Mouse (Mus musculus): Measurements from ENCODE around the gene Ttc3. TPM values are rescaled to one million over a fixed set of nuclear protein-coding genes. Genes with fewer than 3 reads are reported as not detected.

The Ttc3 gene
- polyA plus RNA-seq, 2 experiments: 9.2 to 20.3 TPM

DNA sequence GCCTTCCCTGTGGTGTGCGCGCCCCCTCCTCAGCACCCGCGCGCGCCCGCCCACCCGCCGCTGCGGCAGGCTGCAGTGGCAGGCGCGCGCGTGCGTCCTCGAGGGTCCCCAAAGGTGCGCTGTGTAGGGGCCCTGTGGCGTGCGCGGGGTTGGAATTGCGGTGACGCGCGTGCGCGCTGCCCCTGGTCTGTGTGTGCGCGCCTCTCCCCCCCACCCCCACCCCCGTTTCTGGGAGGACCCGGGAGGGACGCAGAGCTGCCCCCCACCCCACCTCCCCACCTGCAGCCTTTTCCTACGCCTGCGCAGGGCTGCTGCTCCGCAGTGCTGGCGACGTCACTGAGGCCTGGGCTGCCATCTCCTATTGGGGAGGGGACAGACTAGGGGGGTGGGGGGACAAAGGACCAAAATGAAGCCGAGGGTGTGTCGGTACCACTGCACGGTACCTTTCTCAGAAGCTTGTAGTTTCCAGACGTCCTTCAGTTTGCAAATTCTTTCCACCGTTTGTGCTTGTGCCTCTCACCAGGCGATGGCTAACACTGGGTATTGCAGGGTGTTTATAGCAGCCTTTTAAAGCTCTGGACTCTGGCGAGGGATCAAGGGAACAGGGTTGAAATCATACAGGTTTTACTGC, 998 bp downstream of the Ttc3 start, which contains the start of gene Pigp:
Gene Pigp (minus strand): TSS at position 542 of the 631 bp plus-strand sequence.
- peak; percentile 58 for ATAC-seq (ENCODE audit: insufficient read depth)
- H3K27me3 ChIP-seq (ENCODE audit: control insufficient read depth, insufficient read depth, low read length): no peaks in the 10 kb centered on the region
- peaks cover 6 to 7% of the 10 kb centered on the region in 2 experiments; a peak in 2 of 4 replicates for H3K4me1 ChIP-seq (replicated peaks; ENCODE audit: control insufficient read depth in 2 of 2, insufficient read depth in 2 of 2, low read length in 1 of 2)
- no peak within 1 kb of the TSS; the same call in 1 of the 2 replicates for H3K27ac ChIP-seq
- no peaks in the 10 kb centered on the region for H3K36me3 ChIP-seq (replicated peaks; ENCODE audit: control insufficient read depth, insufficient read depth, low read depth)
- under 1% methylated on average over 43 of the region's 43 CpGs for WGBS (ENCODE audit: insufficient replicate concordance)
- peak; percentile 38 for TF ChIP-seq CTCF (IDR thresholded peaks at IDR 0.05; ENCODE audit: low read depth)
- no peak for TF ChIP-seq EP300 (IDR thresholded peaks at IDR 0.05; ENCODE audit: low read depth)
- DNase-seq (ENCODE audit: low read depth in 3 of 3, low spot score in 3 of 3): peak in 1 of 3 experiments; percentile 24
- H3K4me3 ChIP-seq (ENCODE audit: insufficient read depth in 1 of 2, low read depth in 2 of 2, low read length in 2 of 2): peak within 1 kb of the TSS; percentile 85 to 89
- H3K9me3 ChIP-seq (ENCODE audit: control insufficient read depth, low read length): no peaks in the 10 kb centered on the region
- H3K9ac ChIP-seq (replicated peaks): peak within 1 kb of the TSS; percentile 60
- peak within 1 kb of the TSS; percentile 82 for H3K4me2 ChIP-seq (ENCODE audit: low read depth)

DNA sequence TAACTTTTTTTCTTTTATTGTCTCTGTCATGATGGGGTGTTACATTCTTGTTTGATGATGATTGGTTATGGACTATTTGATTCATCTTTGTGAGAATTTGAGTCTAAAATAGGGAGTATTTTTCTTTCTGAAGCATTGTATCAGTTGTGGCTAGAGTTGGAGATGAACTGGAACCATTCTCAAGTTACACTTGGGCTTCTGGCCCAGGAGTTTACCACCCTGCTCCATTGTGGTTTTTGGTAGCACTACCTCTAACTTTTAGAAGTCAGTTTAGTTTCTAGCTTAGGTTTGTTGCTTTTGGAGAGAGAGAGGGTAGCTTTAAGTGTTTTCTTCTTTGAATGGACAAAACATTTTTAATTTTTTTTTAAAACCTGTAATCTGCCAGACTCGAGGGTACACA, 9.0 kb downstream of the Ttc3 start:
- no peak for TF ChIP-seq CTCF (IDR thresholded peaks at IDR 0.05; ENCODE audit: low read depth)
- no peak for TF ChIP-seq EP300 (IDR thresholded peaks at IDR 0.05; ENCODE audit: low read depth)
- DNase-seq (ENCODE audit: low read depth in 3 of 3, low spot score in 3 of 3): no peak
- Histone ChIP-seq H3K36me3 (replicated peaks; ENCODE audit: control insufficient read depth, insufficient read depth, low read depth) (no peaks in the 10 kb centered on the region), H3K4me3 (ENCODE audit: insufficient read depth in 1 of 2, low read depth in 2 of 2, low read length in 2 of 2) (no peak overlapping the region), H3K27me3 (ENCODE audit: control insufficient read depth, insufficient read depth, low read length) (no peaks in the 10 kb centered on the region), H3K27ac (no peak overlapping the region), H3K9ac (replicated peaks) (no peak overlapping the region), H3K4me1 (replicated peaks; ENCODE audit: control insufficient read depth in 2 of 2, insufficient read depth in 2 of 2, low read length in 1 of 2) (no peaks in the 10 kb centered on the region; a peak in 2 of 4 replicates), H3K4me2 (ENCODE audit: low read depth) (no peak overlapping the region), H3K9me3 (ENCODE audit: control insufficient read depth, low read length) (no peaks in the 10 kb centered on the region)
- 42% methylated on average over 1 of the region's 1 CpGs for WGBS (ENCODE audit: insufficient replicate concordance)
- no peak for ATAC-seq (ENCODE audit: insufficient read depth)

DNA sequence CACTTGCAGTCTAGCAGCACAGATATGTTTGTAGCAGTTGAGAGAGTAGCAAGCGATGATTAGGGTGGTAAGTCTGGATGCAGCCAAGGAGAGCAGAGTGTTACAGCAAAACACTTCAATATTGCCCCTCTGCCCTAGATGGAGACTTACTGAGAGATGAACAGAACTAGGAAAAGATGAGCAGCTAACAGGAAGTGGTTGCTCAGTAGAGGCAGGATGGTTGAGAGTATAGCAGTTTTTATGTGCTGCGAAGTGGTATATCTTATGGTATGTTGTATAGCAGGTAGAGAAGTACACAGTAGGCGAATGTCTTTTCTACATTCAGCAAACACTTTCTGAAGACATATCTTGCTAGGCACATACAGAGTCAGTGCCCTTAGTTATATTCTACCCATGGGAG, 12.9 kb downstream of the Ttc3 start:
- no peaks in the 10 kb centered on the region for H3K9me3 ChIP-seq (ENCODE audit: control insufficient read depth, low read length)
- DNase-seq (ENCODE audit: low read depth in 3 of 3, low spot score in 3 of 3): no peak
- no peaks in the 10 kb centered on the region for H3K36me3 ChIP-seq (replicated peaks; ENCODE audit: control insufficient read depth, insufficient read depth, low read depth)
- no peak overlapping the region for H3K27ac ChIP-seq
- no peak overlapping the region for H3K4me2 ChIP-seq (ENCODE audit: low read depth)
- no peak overlapping the region for H3K9ac ChIP-seq (replicated peaks)
- TF ChIP-seq CTCF (IDR thresholded peaks at IDR 0.05; ENCODE audit: low read depth) (no peak), EP300 (IDR thresholded peaks at IDR 0.05; ENCODE audit: low read depth) (no peak)
- no peaks in the 10 kb centered on the region for H3K27me3 ChIP-seq (ENCODE audit: control insufficient read depth, insufficient read depth, low read length)
- H3K4me3 ChIP-seq (ENCODE audit: insufficient read depth in 1 of 2, low read depth in 2 of 2, low read length in 2 of 2): no peak overlapping the region
- no peak for ATAC-seq (ENCODE audit: insufficient read depth)
- no peaks in the 10 kb centered on the region; a peak in 1 of 4 replicates for H3K4me1 ChIP-seq (replicated peaks; ENCODE audit: control insufficient read depth in 2 of 2, insufficient read depth in 2 of 2, low read length in 1 of 2)
- 72% methylated on average over 3 of the region's 3 CpGs for WGBS (ENCODE audit: insufficient replicate concordance)

DNA sequence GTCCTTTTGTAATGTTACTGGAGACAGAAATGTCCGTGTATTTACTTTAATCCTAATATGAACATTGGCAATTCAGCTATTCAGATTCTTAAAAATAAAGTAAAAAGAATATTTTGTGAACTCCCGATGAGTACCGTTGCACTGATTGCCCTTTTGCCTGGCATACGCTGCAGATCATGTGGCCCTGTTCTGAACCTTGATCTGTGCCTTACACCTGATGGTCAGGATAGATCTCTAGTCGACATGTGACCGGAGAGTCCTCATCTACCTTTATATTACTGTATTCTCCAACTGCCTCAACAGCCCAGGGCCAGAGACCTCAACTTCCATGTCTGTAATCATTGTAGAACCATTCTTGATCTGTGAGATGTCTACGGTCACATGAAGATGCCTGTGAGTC, 17.3 kb downstream of the Ttc3 start:
- DNase-seq (ENCODE audit: low read depth in 3 of 3, low spot score in 3 of 3) (no peak), ATAC-seq (ENCODE audit: insufficient read depth) (no peak)
- Histone ChIP-seq H3K36me3 (replicated peaks; ENCODE audit: control insufficient read depth, insufficient read depth, low read depth) (no peaks in the 10 kb centered on the region), H3K9ac (replicated peaks) (no peak overlapping the region), H3K27me3 (ENCODE audit: control insufficient read depth, insufficient read depth, low read length) (no peaks in the 10 kb centered on the region), H3K4me3 (ENCODE audit: insufficient read depth in 1 of 2, low read depth in 2 of 2, low read length in 2 of 2) (no peak overlapping the region), H3K4me2 (ENCODE audit: low read depth) (no peak overlapping the region), H3K27ac (no peak overlapping the region), H3K9me3 (ENCODE audit: control insufficient read depth, low read length) (no peaks in the 10 kb centered on the region), H3K4me1 (replicated peaks; ENCODE audit: control insufficient read depth in 2 of 2, insufficient read depth in 2 of 2, low read length in 1 of 2) (0 out of 4 replicates have a peak, but pooled peaks cover 0 to 1% of the 10 kb centered on the region in 2 experiments)
- WGBS (ENCODE audit: insufficient replicate concordance): 78% methylated on average over 7 of the region's 7 CpGs
- TF ChIP-seq CTCF (IDR thresholded peaks at IDR 0.05; ENCODE audit: low read depth) (no peak), EP300 (IDR thresholded peaks at IDR 0.05; ENCODE audit: low read depth) (no peak)

DNA sequence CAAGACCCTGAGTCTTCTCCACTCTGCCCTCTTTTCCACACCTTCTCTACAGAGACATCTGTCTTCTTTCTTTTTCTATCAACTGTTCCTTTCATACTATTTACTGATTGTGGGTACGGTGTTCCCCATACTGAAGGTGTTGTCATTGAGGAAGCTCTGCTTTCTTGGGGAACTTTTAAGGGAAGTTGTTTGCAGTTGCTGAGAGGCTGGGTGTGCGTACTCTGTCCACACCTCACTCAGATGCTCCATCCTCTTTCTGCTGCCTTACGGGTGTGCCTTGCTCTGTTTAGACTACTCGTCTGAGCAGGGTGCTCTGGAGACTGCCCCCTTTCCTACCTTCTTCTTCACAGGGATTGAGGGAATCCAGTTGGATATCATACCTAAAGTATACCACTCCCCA, 21.9 kb downstream of the Ttc3 start:
- no peaks in the 10 kb centered on the region for H3K9me3 ChIP-seq (ENCODE audit: control insufficient read depth, low read length)
- no peak for DNase-seq (ENCODE audit: low read depth in 3 of 3, low spot score in 3 of 3)
- TF ChIP-seq CTCF (IDR thresholded peaks at IDR 0.05; ENCODE audit: low read depth): no peak
- no peak for TF ChIP-seq EP300 (IDR thresholded peaks at IDR 0.05; ENCODE audit: low read depth)
- H3K27me3 ChIP-seq (ENCODE audit: control insufficient read depth, insufficient read depth, low read length): no peaks in the 10 kb centered on the region
- no peak overlapping the region for H3K27ac ChIP-seq
- H3K4me1 ChIP-seq (replicated peaks; ENCODE audit: control insufficient read depth in 2 of 2, insufficient read depth in 2 of 2, low read length in 1 of 2): 0 out of 4 replicates have a peak, but pooled peaks cover 0 to 1% of the 10 kb centered on the region in 2 experiments
- H3K4me3 ChIP-seq (ENCODE audit: insufficient read depth in 1 of 2, low read depth in 2 of 2, low read length in 2 of 2): no peak overlapping the region
- H3K9ac ChIP-seq (replicated peaks): no peak overlapping the region
- 66% methylated on average over 4 of the region's 4 CpGs for WGBS (ENCODE audit: insufficient replicate concordance)
- H3K36me3 ChIP-seq (replicated peaks; ENCODE audit: control insufficient read depth, insufficient read depth, low read depth): no peaks in the 10 kb centered on the region; the same call in 1 of the 2 replicates
- no peak for ATAC-seq (ENCODE audit: insufficient read depth)
- no peak overlapping the region for H3K4me2 ChIP-seq (ENCODE audit: low read depth)
